Mouse (Mus musculus) layer of hippocampus, postnatal 10 days (tissue): ENCODE data around the gene Syt13. TPM values are rescaled to one million over a fixed set of nuclear protein-coding genes. Genes with fewer than 3 reads are reported as not detected.
A peak's percentile ranks its signal among the peaks of the same experiment; 100 is the strongest.

Experiments used
- DNase-seq, 2 experiments: peaks; one replicate each; pipeline ENCODE4 v3.0.0; 2021; ENCODE audit warnings: low spot score in 2 of 2
- total RNA-seq, 2 experiments: library from RNA; stranded (reverse); gene quantifications; 2 replicates each; pipeline ENCODE4 v1.2.3; 2021

The Syt13 gene
- total RNA-seq, 2 experiments from 2014 or later = 88.5 to 89.7 TPM

DNA sequence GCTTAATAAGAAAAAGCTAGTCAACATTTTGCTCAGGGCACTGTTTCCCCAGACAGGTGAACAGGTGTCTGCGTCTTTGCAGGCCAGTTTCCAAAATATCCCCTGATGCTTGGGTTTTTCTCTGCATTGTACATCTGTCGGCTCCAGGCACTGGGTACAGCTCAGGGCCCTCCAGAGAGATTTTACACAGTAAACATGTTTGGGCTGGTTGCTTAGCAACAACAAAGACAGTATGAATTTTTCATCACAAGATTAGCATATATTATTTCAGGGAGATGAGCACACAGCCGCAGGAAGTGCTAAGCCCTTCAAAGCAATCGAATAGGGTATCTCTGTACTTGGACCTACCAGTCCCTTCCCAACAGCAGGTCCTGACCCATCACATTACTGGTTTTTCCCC is 5.8 kb downstream of the Syt13 start:
- DNase-seq = no peak

DNA sequence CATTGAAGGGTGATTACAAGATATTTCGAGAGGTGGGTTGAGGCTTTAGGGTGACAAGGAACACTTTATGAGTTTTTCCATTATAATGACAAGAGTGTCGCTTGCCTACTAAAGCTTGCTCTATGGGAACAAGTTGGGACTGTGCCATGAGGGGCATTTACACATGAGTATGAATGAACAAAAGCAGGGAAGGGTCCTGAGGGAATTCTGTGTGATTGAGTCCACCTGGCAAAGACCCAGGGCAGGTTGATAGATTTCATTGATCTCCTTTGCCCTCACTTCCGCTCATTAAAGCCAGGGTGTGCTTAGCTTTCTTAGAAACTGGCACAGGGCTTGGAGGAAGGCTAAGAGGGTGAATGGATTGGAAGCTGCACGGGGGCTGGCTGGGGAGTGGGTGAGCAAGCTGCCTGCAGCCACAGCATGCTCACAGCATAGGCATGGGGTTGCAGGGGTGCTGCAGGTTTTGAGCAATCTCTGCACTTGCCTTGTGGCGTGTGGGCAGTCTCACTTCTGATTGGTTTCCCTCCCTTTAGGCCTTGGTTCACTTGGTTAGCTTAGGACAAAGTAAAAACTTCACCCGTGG is 9.9 kb downstream of the Syt13 start:
- no peak for DNase-seq

DNA sequence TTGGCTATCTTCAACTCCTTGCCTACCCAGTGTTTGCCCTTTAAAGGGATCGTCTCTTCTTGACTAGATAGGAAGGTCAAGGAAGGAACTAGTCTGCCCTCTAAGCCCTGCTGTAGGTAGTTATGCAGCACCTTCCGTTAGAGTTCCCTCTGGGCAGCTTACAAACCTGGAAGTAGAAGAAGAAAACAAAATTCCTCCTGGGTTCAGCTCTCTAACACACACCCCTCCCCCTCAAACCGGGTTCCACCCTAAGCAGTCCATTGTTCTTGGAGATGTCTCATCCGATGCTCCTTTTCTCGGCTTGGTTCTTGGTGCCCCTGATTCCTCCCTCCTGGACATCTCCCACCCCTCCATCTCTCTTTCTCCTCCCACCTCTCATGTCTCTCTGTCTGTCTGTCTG is 14.8 kb downstream of the Syt13 start:
- no peak for DNase-seq

- DNase-seq = no peak
Measured at GRCm38 (mm10) chr2:92931061-92931460, 16.2 kb downstream of the Syt13 start.

DNA sequence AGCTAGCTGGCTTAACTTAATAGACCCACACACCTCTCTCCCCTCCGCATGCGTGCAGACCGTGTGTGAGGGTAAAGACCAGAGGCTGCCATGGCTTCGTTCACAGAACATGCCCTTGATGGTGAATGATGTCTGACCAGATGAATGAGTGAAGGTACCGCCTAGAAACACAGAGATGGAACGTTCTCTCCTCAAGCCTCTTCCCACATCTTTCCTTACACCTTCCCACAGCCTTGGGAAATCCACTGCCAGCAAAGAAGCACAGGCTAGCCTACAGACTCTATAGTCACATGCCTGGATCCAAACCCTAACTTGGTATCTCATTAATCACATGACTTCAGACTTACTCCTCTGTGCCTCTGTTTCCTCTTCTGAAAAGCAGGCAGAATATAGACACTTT is 18.5 kb downstream of the Syt13 start:
- no peak for DNase-seq

- peak; percentile 34 to 53 for DNase-seq
Measured at GRCm38 (mm10) chr2:92934312-92934982, 19.5 kb downstream of the Syt13 start.

DNA sequence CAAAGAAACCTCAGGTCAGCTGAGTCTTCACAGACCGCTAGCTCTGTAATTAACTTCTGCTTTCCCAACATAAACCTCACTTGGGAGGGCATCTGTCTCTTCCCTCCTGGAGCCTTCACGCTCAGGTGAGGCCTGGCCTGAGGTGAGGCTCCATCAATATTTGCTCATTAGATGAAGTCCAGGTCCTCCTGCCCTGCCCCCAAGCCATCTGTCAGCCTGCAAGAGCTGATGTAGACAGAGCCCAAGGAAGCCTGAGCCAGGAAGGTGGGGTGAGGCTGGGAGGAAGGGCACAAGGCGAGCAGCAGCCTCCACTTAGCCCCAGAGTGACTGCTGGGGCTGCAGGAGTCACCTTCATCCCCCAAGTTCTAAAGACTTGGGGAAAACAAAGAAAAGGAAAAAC is 20.6 kb downstream of the Syt13 start:
- no peak for DNase-seq

DNA sequence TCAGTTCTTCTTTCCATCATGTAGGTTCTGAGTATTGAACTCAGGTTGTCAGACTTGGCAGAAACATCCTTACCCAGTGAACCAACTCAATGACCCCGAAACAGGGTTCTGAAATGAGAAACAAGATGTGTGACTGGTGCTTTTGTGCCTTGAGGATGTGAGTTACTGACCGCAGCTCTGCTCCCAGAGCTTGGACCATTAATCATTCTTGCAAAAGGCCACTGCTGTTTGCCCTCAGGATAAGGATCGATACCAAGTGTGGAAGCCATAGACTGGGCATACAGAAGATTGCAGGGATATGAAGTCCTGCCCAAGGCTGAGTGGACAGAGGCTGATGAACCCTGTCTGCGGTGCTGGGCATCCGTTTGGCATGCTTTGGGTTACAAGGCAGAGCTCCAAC is 23.2 kb downstream of the Syt13 start:
- DNase-seq = no peak

- DNase-seq = no peak
Measured at GRCm38 (mm10) chr2:92938827-92939226, 23.9 kb downstream of the Syt13 start.

DNA sequence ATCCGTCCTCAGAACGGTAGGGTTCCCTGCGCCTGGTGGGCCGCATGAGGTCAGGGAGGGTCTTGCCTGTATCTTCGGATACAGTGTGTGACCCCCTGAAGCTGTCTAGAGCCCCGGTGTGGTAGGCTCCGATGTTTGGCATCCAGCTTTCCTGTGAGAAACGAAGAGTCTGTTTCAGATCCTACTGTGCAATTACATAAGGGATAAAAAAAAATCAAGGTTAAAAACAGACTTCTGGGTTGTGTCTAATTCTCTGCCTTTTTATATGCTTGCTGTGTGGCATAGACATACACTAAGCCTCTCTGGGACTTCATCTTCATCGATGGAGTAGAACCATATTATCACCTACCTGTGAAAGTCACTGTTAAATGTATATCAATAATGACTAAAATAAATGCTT is 26.1 kb downstream of the Syt13 start:
- no peak for DNase-seq

GRCm38 (mm10) chr2:92941463-92941862 is 26.6 kb downstream of the Syt13 start:
- DNase-seq = no peak

DNA sequence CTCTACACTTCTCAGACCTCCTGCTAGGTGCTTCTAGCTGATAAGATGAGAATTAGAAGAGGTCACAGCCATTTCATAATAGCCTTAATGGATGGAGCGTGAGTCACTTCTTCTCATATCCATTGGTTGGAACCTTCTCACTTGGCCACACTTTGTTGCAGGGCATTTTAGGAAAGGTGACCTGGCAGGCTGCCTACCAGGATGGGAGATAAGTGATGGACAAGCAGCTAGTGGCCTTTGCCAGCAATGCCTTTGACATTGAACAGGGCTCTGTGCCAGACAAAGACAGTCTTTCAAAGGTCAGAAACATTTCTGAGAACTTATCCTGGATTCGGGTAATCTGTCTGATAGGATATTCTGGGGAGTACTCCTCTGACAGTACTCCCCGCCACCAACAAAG is 28.5 kb downstream of the Syt13 start:
- no peak for DNase-seq

DNA sequence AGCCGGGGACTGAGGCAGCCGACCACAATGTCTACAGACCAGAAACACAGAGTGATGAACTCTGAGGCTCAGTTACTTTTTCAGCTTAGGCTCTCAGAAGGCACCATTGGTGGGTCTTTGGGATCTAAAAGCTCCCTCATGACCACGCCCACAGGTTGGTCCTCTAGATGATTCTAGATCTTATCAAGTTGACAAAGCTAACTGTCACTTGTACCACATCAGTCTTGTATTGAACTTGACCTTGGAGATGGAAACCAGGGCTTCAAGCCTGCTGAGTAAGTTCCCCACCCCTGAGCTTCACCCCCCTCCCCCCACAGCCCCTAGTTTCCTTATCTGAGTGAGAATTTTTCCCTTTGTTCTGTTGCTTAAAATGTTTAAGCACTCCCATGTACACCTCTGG is 29.5 kb downstream of the Syt13 start:
- DNase-seq = no peak

DNA sequence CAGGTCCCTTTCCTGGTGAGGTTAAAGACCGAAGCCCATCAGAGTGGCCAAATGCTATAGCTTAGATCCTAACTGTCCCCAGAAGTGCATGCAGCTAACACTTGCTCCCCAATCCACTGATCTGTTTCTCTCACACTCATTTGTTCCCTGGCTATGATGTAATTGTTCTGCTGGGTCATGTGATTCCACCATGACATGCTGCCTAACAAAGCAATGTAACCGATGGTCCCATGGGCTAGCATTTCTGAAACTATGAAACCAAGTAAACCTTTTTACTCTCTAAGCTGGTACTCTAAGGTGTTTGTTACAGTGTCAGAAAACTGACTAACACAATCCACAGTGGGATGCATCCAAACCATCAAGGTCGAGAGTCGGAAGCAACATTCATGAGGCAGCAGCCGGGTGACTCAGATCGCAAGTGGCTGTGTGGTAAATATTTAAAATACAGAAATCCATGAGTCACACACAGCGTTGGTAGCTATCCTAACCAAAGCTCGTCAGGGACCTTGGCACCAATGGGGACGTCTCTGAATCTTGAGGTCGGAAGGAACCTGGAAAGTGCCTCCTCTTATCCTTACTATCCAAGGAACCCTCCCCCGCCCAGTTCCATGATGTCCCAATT is 30.3 kb downstream of the Syt13 start:
- DNase-seq = no peak

- no peak for DNase-seq
Measured at GRCm38 (mm10) chr2:92945824-92946598, 31.1 kb downstream of the Syt13 start.

DNA sequence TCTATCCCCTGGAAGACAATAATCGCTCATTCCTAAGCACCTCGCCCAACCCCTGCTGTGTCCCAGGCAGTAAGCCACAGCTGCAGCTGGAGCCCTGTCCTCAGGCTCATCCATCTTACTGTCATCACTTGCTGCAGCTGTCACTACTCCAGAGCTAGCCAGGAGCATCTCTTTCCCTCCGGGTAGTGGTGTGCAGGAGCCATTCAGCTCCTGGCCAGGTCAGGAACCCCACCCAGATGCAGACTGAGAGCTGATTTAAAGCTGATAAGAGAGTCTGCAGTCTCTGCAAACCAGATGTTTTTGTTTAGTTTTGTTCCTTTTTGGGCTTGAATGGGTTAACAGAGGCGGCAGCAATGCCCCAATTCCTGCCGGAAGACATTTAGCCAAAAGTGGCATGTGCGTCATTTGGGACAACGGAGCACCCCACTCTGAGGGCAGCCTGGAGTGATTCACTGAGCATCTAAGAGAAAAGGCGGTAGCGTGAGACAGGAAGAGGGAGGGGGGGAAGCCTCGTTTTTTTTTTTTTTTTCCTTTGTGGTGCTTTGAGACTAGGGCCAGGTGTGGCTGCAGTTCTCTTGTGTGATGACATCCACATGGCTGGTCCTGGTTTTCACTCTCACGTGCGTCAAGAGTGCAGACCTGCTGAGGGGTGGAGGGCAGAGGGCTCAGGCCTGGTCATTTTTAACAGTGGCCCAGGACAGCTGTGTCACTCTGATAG is 33.2 kb downstream of the Syt13 start:
- DNase-seq = no peak

- no peak for DNase-seq
Measured at GRCm38 (mm10) chr2:92948699-92949300, 33.9 kb downstream of the Syt13 start.

DNA sequence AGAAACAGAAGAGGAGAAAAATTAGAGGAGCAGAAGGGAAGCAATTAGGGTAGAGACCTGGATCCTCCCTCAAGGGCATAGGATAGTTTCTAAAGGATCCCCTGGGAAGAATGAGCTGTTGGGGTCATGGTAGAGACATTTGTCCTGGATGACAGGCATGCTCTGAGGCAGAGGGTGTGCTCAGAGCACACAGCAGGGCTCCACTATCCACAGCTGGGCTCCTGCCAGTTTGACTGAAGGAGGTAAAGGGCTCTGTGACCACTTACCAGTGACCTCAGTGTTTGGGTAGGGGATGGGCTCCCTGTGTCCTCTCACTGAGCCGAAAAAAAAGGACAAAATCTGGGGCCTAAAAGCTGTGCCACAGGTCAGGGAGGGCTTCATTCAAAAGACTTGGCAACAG is 34.6 kb downstream of the Syt13 start:
- DNase-seq = no peak

- DNase-seq = no peak
Measured at GRCm38 (mm10) chr2:92953450-92953849, 38.6 kb downstream of the Syt13 start.

DNA sequence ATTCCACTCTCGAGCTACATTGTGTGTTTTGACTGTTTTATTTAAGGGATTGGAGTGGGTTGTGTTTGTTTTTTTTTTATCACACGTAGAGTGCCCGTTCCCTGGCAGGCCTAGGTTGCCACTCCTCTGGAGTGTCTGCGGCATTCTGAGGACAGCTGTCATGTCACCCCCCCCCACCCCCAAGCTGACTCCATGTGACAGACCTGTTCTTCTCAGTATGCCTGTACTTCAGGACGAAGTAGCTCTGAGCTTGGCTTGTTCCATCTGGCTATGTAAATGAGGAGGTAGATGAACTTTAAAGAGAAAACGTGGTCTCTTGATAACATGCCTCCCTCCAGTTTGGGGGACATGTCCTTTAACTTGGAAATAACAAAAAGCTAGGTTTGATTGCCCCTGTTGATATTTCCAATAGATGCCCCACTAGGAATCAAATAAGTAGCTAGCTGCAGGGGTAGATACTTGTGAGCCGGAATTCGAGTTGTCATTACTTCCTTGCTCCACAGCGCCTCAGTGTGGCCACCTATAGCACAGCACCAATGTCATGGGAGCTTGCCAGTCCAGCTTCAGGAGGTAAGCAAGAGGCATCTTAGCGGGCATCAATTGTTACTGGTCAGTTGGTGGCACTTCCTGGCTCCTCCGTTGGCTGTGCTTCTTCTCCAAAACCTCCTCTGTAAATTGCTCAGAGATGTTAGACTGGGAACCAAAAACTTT is 39.7 kb downstream of the Syt13 start:
- peak; percentile 75 to 78 for DNase-seq
